Mouse (Mus musculus) thymus, adult 2 months (tissue): ENCODE measurements around the gene Sorcs3.

Experiments used
- CTCF ChIP-seq: fragments of 200-500 bp; IDR thresholded peaks from 2 replicates; pipeline ENCODE4 v1.5.1; 2012; ENCODE audit warnings: mild to moderate bottlenecking, control low read depth, low read length, moderate library complexity, borderline replicate concordance; ENCODE audit not compliant: control insufficient read depth, poor library complexity, insufficient read depth; ENCODE audit errors: extremely low read depth
- POLR2A ChIP-seq: fragments of 200-500 bp; IDR thresholded peaks from 2 replicates; pipeline ENCODE4 v1.6.1; 2012; ENCODE audit warnings: mild to moderate bottlenecking, low read length, control low read depth, moderate library complexity; ENCODE audit not compliant: control insufficient read depth, poor library complexity, insufficient read depth; ENCODE audit errors: extremely low read depth

GRCm38 (mm10) chr19:48298384-48298783 is 92.6 kb downstream of the Sorcs3 start:
- TF ChIP-seq CTCF (no peak), POLR2A (no peak)
